Mouse (Mus musculus): Measurements from ENCODE around the gene Bcar3. TPM values are rescaled to one million over a fixed set of nuclear protein-coding genes. Genes with fewer than 3 reads are reported as not detected.

Bcar3 gene
- polyA plus RNA-seq, 1 experiment, result 40.3 TPM

DNA sequence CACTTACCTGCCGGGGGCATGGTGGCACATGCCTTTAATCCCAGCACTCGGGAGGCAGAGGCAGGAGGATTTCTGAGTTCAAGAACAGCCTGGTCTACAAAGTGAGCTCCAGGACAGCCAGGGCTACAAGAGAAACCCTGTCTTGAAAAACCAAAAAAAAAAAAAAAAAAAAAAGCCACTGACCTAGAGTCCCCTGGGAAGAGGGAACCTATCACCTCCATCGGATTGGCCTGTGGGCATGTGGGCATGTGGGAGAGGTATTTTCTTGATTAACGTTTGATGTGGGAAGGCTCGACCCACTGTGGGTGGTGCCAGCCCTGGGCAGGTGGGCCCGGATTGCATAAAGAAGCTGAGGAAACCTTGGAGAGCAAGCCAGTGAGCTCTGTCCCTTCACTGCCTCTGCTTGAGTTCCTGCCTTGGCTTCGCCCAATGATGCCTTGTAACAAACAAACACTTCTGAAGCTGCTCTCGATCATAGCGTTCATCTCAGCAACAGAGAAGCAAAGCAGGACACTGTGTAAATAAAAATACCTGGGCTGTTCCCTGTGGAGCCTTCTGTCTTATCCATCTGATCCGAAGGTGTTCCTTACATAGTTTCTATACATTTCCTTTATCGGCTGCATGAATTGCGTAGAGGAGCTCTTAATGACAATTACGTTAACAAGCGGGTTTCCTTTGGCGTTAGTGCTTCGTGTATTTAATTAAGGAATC, 124.8 kb downstream of the Bcar3 start:
- no peak for DNase-seq (ENCODE audit: low spot score)

GRCm38 (mm10) chr3:122419610-122420409, 125.9 kb downstream of the Bcar3 start:
- peak; percentile 79 for DNase-seq (ENCODE audit: low spot score)

- DNase-seq (ENCODE audit: low spot score), result no peak
Measured at GRCm38 (mm10) chr3:122420410-122420774, 126.5 kb downstream of the Bcar3 start.

DNA sequence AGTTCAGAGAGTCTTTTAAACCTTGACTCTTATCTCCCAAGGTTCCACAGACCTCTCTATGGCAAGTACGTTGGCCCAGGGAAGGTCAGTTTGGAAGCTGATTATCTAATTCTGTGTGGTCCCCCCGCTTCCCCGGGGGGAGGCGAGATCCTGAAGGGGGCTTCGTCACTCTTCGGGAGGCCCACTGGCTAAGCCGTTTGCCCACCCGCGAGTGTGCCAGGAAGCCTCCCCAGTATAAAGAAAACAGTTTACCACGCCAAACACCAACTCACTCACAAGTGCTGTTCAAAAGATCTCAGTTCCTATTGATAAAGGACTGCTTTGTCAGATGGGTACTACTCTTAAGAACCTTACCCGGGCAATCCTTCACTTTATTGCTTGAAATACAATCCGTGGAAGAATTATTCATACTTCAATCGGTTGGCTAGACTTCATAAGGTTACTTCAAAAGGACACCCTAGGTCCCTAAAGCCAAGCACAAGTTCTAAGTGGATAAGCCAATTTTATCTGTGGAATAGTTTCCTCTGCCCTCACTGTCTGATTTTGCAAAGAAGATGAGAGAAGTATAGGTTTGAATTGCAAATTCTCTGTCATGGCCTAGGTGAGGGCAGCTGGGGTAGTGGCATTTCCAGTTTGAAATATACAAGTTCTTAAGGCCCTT, 127.2 kb downstream of the Bcar3 start:
- no peak for DNase-seq (ENCODE audit: low spot score)

DNA sequence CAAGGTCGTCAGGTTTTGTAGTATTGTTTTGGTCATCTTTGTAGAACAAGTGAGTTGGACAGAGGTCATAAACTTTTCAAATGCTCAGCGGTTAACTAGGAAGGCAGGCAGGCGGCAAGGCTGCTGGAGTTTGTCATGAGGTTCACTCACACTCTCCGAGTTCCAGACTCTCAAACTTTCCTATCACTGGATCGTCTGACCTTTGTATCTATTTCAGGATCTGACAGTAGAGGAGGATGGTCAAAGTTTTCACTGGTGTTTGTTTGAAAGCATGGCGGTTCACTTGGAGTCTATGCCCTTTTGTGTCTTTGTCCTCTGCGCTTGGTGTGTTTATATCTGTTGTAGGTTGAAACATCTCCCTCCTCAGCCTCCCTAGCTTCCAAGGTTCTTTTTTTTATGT, 127.9 kb downstream of the Bcar3 start:
- DNase-seq (ENCODE audit: low spot score), result no peak

DNA sequence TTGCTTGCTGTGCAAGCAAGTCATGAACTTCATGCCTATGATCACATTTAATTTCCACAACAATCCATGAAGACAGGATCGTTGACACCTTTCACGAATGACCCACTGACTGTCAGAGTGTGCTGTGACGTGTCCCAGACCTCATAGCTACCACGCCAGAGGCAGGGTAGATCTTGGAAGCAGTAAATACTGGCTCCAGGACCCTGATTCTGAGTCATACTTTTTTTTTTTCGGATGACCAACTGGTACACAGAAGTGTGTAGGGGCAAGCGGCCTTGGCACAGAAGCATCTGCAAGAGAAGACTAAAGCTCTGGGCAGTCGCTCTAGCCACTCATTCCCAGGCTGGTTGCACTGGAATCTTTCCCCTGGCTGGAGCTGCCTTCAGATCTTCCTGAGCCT, 128.3 kb downstream of the Bcar3 start:
- no peak for DNase-seq (ENCODE audit: low spot score)

DNA sequence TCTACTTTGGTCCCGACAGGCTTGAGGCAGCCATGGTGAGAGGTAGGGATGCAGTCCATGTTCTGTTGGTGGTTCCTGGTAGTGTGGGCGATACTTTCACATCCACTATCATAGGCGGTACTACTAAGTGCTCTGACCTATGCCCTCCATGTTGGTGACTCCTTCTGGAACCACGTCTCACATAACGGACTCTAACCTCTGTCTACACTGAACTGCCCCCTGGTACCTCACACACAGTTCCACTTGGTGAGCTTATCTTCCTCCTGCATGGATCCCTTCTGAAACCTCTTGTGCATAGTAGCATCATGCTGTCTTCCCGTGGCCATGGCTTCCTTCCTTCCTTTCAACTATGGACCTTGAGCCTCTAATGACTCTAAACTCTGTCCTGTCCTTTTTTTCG, 129.7 kb downstream of the Bcar3 start:
- no peak for DNase-seq (ENCODE audit: low spot score)

GRCm38 (mm10) chr3:122428325-122428821, 134.4 kb downstream of the Bcar3 start:
- no peak for DNase-seq (ENCODE audit: low spot score)

- DNase-seq (ENCODE audit: low spot score), result no peak
Measured at GRCm38 (mm10) chr3:122430780-122431497, 137.0 kb downstream of the Bcar3 start.

DNA sequence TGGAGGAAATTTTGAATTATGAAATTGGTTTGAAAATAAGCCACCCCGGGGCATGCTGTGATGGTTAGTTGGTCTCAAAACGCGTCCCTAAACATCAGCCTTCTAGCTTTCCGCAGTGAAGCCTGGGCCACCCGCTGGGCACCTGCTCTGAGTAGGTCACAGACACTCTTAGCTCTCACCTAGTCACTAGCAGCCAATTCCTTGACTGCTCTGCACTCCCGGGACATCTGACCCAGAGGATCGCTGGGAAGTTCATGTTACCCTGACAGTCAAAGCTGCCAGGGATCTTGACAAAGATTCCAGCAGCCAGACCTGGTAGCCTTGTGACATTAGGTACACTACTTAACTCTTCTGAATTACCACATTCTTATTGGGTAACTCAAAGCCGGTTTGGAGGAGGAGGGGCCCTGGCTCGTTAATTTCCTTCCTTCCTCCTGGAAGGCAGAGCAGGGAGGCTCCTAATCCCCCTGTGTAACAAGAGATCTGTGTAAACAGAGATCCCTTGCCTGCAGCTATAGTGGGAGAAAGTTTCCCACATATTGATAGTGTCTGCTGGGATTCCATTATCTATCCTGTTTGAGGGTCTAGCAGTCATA, 139.0 kb downstream of the Bcar3 start:
- no peak for DNase-seq (ENCODE audit: low spot score)

GRCm38 (mm10) chr3:122433975-122434626, 140.2 kb downstream of the Bcar3 start:
- DNase-seq (ENCODE audit: low spot score), result no peak

- no peak for DNase-seq (ENCODE audit: low spot score)
Measured at GRCm38 (mm10) chr3:122434983-122435935, 141.3 kb downstream of the Bcar3 start.

DNA sequence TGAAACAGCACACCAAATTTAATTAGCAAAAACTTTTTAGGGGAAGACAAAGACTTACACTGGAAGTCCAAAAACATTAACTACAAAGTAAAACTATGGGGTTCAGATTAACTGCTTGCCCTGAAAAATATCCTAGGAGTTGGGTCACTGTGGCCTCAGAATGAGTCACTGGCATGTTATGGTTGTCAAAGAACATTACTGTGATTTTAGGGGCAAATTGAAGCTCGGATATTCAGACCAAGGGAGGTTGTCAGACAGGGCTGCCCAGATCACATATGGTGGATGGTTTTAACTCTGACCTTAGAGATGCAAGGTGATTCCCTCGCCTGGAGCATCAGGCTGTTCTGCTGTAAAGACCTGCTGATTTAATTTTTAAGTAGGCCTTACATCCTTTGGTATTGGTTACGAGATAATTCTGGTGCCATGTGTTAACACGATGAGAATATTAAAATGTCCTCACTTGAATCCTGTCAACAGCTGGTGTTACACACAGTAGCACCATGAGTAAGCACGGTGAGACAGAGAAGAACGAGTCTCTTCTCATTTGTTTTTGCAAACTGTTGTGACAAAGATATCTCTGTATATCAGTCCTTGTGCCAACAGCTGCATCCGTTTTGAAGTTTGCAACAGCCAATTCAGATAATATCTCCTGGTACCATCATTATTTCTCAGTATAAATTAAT, 144.3 kb downstream of the Bcar3 start:
- DNase-seq (ENCODE audit: low spot score), result no peak

GRCm38 (mm10) chr3:122445696-122446095, 151.8 kb downstream of the Bcar3 start:
- no peak for DNase-seq (ENCODE audit: low spot score)

DNA sequence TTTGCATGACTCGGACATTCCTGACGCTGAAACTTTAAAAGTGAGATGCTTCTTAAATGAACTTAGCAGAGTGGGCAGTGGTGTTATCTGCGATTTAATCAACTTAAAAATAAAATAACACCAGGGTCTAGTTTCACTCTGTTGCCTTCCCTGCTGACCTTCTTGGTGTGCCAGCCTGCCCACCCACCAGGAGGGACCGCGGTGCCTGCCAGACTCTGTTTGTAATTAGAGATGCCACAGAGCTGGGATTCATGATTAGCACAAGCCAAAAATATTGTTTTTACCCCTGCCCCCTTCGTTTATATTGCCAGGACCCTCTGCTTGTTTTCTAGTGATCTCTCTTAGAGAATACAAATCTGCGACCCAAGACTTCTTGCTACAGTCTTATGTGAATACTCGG, 152.7 kb downstream of the Bcar3 start:
- DNase-seq (ENCODE audit: low spot score), result no peak

GRCm38 (mm10) chr3:122448196-122448595, 154.3 kb downstream of the Bcar3 start:
- DNase-seq (ENCODE audit: low spot score), result no peak

DNA sequence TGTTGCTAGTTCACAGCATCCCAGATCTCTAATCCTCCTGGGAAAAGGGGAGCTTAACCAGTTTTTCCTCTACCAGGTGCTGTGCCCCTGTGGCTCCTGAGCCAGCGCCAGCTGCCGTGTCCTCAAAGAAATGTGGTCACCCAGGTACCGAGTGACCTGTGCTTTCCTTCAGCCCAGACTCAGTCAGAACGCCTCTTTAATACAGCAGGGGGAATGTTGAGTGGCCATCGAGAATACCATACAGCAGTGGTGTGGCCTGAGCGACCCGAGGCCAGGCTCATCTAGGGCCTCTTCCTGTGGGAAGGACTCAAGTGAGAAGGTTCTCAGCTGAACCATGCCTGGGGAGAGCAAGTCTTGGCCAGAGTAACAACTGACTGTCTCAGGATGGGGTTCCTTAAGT, 156.1 kb downstream of the Bcar3 start:
- DNase-seq (ENCODE audit: low spot score), result no peak

DNA sequence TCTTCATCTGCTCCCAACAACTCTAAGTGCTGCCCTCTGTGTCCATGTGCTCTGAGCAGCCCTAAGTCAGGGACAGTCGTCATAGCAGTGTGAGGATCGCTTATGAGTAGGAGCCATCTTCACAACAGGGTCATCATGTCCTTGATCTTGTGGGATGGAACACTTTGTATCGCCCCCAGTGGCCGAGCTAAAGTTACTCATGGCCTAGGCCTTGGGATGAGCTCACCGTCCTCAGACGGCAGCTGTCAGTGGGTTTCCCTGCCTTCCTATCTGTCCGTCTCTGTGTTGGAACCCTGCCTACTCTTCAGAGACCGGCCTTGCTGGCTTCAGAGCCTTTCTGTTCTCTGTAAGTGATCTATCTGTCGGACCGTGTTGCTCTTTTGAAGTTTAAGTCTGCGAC, 159.9 kb downstream of the Bcar3 start:
- no peak for DNase-seq (ENCODE audit: low spot score)

DNA sequence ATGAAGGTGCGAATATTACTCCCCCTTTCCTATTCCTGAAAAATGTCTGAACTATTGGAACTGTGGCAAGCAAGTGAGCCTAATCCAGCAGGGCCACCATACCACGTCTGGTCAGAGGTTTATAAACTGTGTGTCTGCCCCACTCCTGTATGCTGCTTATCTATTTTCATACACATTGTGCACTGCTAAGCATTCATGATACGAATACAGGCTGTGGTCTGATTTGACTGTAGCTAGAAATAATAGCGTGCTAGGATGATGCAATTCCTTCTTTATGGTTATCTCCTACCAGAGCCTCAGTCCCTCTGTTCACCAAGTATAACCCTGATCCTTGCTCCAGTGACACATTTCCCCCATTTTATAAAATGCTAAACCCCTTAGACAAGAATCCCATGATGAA, 162.2 kb downstream of the Bcar3 start:
- DNase-seq (ENCODE audit: low spot score), result no peak

Measured in urinary bladder, adult 2 months (tissue).